Mouse (Mus musculus): ENCODE measurements at regions not wholly inside any gene's neighbourhood (a gene's known extent, or its start where the extent isn't known, plus 50 kb on each side); places are given as distances from the start of the nearest gene placed in this dataset.

DNA sequence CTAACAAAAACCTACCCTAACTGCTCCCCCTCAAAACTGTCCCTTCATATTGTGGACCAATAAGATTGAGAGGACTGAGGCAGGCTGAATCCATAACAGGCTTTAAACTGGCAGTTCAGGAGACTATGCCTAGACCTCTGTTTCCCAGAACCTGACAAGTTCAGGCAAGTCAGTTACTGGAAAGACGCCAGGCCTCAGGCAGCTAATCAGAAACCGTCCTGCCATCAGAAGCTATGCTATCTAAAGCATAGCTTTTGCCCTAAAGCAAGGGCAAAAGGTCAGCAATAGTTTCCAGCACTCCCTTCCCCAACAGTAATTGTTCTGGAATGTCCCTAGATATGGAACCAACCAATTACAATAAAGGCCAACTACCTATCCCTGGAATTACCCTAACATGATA is 273.0 kb downstream of the Bche start:
- ATAC-seq (ENCODE audit: low TSS enrichment) = no peak

- ATAC-seq (ENCODE audit: low TSS enrichment) = no peak
Measured at GRCm38 (mm10) chr3:73434331-73434730, 273.9 kb downstream of the Bche start.

DNA sequence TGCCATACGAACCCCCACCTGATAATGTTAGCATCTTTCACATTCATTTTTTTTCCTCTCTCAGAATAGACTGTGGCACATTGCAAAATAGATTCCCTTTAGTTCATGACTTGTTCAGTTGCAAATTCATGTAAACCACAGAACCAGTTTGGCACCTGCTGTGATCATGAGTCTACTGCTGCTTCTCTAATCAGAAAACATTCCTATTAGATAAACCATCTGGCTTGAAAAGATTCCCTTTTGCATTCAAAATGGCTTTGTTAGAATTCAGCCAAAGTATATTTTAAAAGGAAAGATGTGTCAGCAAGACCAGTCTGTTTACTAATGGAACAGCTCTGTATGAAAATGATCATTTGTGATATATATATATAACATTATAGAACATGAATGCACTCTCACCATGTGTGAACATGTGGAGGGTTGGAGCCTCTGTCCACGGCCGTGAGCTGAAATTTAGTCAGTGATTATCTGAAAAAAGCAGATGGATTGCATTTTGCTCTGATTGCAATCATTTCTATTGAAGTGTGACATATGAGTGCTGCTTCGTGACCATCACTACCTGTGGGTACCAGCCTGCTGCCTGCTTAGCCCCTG is 298.2 kb downstream of the Bche start:
- no peak for ATAC-seq (ENCODE audit: low TSS enrichment)

DNA sequence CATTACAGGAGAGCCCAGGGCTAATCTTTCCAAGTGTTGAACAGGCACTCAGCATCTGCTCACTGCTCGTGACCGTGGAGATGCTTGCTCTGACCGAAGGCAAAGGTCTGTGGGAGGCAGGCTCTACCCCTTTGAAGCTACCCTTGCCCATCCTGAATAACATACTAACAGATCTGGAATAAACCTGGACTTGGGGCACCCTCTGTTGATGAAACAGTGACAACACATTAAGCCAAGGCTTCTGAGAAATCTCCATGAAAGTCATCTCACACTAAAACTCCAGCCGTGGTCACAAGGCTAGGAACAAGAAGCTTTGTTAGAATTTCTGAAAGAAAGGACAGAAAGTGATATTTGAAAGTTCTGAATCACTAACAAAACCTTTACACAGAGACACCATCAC is 306.8 kb downstream of the Bche start:
- peak; percentile 98 for ATAC-seq (ENCODE audit: low TSS enrichment)

DNA sequence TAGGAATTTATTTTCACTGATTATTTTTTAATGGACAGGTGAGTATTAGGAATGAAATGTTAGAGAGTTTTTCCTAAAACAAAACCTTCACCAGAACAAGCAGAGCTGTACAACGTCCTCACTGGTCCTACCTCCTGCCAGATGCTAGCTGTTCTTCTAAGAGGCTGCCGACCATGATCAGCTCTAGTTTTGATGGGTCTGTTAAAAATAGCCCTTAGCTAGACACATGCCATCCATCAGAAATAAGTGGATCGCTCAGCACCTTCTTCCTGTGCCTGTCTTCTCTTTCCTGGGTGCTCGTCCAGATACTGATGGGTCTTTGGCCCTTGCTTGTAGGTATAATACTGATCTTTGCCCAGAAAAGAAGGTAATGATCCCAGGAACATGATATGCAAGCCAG is 312.4 kb downstream of the Bche start:
- ATAC-seq (ENCODE audit: low TSS enrichment) = peak; percentile 64; the same call in 1 of the 2 replicates

DNA sequence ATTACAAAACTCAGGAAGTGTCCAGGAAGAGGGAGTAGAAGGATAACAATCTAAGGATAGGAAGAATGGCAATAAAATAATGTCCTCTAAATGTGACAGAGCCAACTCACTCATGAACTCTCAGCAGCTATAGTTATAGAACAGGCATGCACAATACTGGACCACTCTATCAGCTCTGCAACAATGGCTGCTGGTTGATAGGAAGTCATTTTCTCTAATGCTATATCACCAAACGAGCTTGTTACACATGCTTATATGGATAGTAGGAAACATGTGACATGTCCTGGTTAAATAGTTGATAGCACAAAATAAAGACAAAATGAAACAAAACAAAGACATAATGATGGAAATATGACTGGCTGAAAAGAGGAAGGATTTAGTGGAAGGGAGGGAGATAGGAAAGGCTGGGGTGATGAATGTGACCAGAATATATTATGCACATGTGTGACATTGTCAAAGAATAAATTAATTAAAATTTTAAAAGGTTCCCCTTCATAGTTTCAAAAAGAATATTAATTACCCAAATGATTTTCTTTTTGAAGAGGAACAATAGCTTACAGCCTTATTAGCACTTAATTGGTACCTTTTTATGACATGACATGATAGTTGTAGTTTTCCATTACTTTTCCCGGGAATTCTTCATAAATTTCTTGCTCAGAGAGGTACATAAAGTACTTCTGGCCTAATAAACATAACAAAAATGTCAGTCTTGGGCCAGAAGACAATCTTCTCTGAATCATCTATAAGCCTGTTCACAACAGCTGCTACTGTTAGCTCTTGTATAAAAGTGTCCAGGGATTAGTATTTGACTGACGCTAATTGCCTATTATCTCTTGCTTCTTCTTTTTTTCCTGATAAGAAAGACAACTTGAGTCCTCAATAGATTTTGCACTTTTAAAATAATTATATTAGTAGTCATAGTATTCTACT is 318.2 kb downstream of the Bche start:
- ATAC-seq (ENCODE audit: low TSS enrichment) = no peak

DNA sequence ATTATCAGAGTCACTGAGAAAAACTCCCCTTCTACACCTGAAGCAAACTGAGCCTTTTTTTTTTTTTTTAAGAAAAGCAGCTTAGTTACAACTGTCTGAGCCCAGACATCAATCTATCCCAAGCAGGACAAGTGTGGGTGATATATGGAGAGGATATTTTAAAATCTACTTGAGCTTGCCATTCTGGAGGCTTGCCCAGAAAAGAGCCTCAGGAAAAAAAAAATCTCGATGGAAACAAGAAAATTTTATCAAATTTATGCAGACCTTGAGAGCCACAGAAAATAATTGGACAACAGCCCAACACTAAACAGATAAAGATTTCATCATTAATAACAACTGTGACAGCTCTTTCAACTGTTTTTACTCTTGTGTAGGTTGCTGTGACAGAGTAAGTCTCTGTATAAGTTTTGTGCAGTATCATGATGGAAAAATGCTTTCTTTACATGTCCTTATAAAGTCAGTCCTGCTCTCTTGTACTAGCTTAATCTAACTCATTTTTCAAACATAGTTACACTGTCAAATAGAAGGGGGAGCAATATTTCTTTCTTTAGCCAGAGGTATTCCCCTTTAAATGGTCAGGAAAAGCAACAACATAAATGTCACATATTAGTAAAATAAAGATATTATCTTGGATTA is 297.4 kb upstream of the Slitrk3 start:
- ATAC-seq (ENCODE audit: low TSS enrichment) = peak; percentile 95

GRCm38 (mm10) chr3:73343199-73343598 is 285.6 kb upstream of the Slitrk3 start:
- peak; percentile 91 for ATAC-seq (ENCODE audit: low TSS enrichment)

GRCm38 (mm10) chr3:73339730-73340129 is 282.1 kb upstream of the Slitrk3 start:
- peak; percentile 93 for ATAC-seq (ENCODE audit: low TSS enrichment)

GRCm38 (mm10) chr3:73323214-73323613 is 265.6 kb upstream of the Slitrk3 start:
- ATAC-seq (ENCODE audit: low TSS enrichment) = peak; percentile 93
